Mouse (Mus musculus): Measurements from ENCODE around the gene Defb28. TPM values are rescaled to one million over a fixed set of nuclear protein-coding genes. Genes with fewer than 3 reads are reported as not detected.

Gene Defb28
- polyA plus RNA-seq, 1 experiment from 2014 or later = not detected

- ATAC-seq (ENCODE audit: low read depth) (no peak), DNase-seq (no peak)
- Histone ChIP-seq H3K4me3 (replicated peaks) (no peak overlapping the region), H3K9ac (no peak overlapping the region), H3K9me3 (replicated peaks) (no peaks in the 10 kb centered on the region), H3K27ac (no peak overlapping the region), H3K4me1 (replicated peaks) (no peaks in the 10 kb centered on the region), H3K4me2 (no peak overlapping the region), H3K27me3 (no peaks in the 10 kb centered on the region), H3K36me3 (no peaks in the 10 kb centered on the region)
- WGBS (ENCODE audit: insufficient replicate concordance) = 39% methylated on average over 2 of the region's 2 CpGs
Measured at GRCm38 (mm10) chr2:152503950-152504349, 14.1 kb upstream of the Defb28 start.

- Histone ChIP-seq H3K4me2 (no peak within 1 kb of the TSS), H3K36me3 (no peaks in the 10 kb centered on the region), H3K4me3 (replicated peaks) (no peak within 1 kb of the TSS), H3K9me3 (replicated peaks) (no peaks in the 10 kb centered on the region), H3K27ac (no peak within 1 kb of the TSS), H3K4me1 (replicated peaks) (no peaks in the 10 kb centered on the region), H3K9ac (no peak within 1 kb of the TSS), H3K27me3 (no peaks in the 10 kb centered on the region)
- 73% methylated on average over 1 of the region's 1 CpGs for WGBS (ENCODE audit: insufficient replicate concordance)
- ATAC-seq (ENCODE audit: low read depth) (no peak), DNase-seq (no peak)
Measured at GRCm38 (mm10) chr2:152511592-152511991, 6.5 kb upstream of the Defb28 start, which contains the start of gene Defb26. Gene Defb26, minus strand, starts transcription at chr2:152511692.

- 71% methylated on average over 4 of the region's 4 CpGs for WGBS (ENCODE audit: insufficient replicate concordance)
- Histone ChIP-seq H3K4me1 (replicated peaks) (no peaks in the 10 kb centered on the region), H3K9me3 (replicated peaks) (no peaks in the 10 kb centered on the region), H3K4me3 (replicated peaks) (no peak overlapping the region), H3K36me3 (no peaks in the 10 kb centered on the region), H3K27ac (no peak overlapping the region), H3K4me2 (no peak overlapping the region), H3K9ac (no peak overlapping the region), H3K27me3 (no peaks in the 10 kb centered on the region)
- no peak for ATAC-seq (ENCODE audit: low read depth)
- DNase-seq = no peak
Measured at GRCm38 (mm10) chr2:152516084-152516483, 2.0 kb upstream of the Defb28 start.

- Histone ChIP-seq H3K4me2 (no peak within 1 kb of the TSS), H3K4me3 (replicated peaks) (no peak within 1 kb of the TSS), H3K27ac (no peak within 1 kb of the TSS), H3K27me3 (no peaks in the 10 kb centered on the region), H3K9ac (no peak within 1 kb of the TSS), H3K4me1 (replicated peaks) (no peaks in the 10 kb centered on the region), H3K36me3 (no peaks in the 10 kb centered on the region), H3K9me3 (replicated peaks) (no peaks in the 10 kb centered on the region)
- 46% methylated on average over 13 of the region's 13 CpGs for WGBS (ENCODE audit: insufficient replicate concordance)
- no peak for DNase-seq
- no peak for ATAC-seq (ENCODE audit: low read depth)
Measured at GRCm38 (mm10) chr2:152539944-152540710, 22.1 kb downstream of the Defb28 start, which contains the start of gene Defb29. Gene Defb29, minus strand, starts transcription at chr2:152540098.

GRCm38 (mm10) chr2:152541979-152542378, 23.9 kb downstream of the Defb28 start:
- no peak for ATAC-seq (ENCODE audit: low read depth)
- WGBS (ENCODE audit: insufficient replicate concordance) = 42% methylated on average over 9 of the region's 9 CpGs

GRCm38 (mm10) chr2:152542897-152543296, 24.8 kb downstream of the Defb28 start:
- no peaks in the 10 kb centered on the region for H3K27me3 ChIP-seq
- no peak overlapping the region for H3K27ac ChIP-seq
- H3K4me2 ChIP-seq = no peak overlapping the region
- ATAC-seq (ENCODE audit: low read depth) = no peak
- no peaks in the 10 kb centered on the region for H3K9me3 ChIP-seq (replicated peaks)
- no peak overlapping the region for H3K4me3 ChIP-seq (replicated peaks)
- no peaks in the 10 kb centered on the region for H3K4me1 ChIP-seq (replicated peaks)
- WGBS (ENCODE audit: insufficient replicate concordance) = 54% methylated on average over 2 of the region's 2 CpGs
- no peaks in the 10 kb centered on the region for H3K36me3 ChIP-seq
- DNase-seq = no peak
- H3K9ac ChIP-seq = no peak overlapping the region

More at GRCm38 (mm10) chr2:152541979-152542378, 23.9 kb downstream of the Defb28 start:
- Histone ChIP-seq H3K9me3 (replicated peaks) (no peaks in the 10 kb centered on the region), H3K27me3 (no peaks in the 10 kb centered on the region), H3K27ac (no peak overlapping the region), H3K4me1 (replicated peaks) (no peaks in the 10 kb centered on the region), H3K36me3 (no peaks in the 10 kb centered on the region), H3K4me2 (no peak overlapping the region), H3K4me3 (replicated peaks) (no peak overlapping the region), H3K9ac (no peak overlapping the region)
- DNase-seq = no peak

- WGBS (ENCODE audit: insufficient replicate concordance) = 66% methylated on average over 4 of the region's 4 CpGs
- Histone ChIP-seq H3K4me1 (replicated peaks) (no peaks in the 10 kb centered on the region), H3K36me3 (no peaks in the 10 kb centered on the region), H3K9me3 (replicated peaks) (no peaks in the 10 kb centered on the region), H3K9ac (no peak overlapping the region), H3K27me3 (no peaks in the 10 kb centered on the region), H3K4me2 (no peak overlapping the region), H3K27ac (no peak overlapping the region), H3K4me3 (replicated peaks) (no peak overlapping the region)
- ATAC-seq (ENCODE audit: low read depth) (no peak), DNase-seq (no peak)
Measured at GRCm38 (mm10) chr2:152543478-152543877, 25.4 kb downstream of the Defb28 start.

GRCm38 (mm10) chr2:152544691-152545090, 26.6 kb downstream of the Defb28 start:
- Histone ChIP-seq H3K4me1 (replicated peaks) (no peaks in the 10 kb centered on the region), H3K9me3 (replicated peaks) (no peaks in the 10 kb centered on the region), H3K27ac (no peak overlapping the region), H3K4me3 (replicated peaks) (no peak overlapping the region), H3K9ac (no peak overlapping the region), H3K27me3 (no peaks in the 10 kb centered on the region), H3K36me3 (no peaks in the 10 kb centered on the region), H3K4me2 (no peak overlapping the region)
- DNase-seq (no peak), ATAC-seq (ENCODE audit: low read depth) (no peak)
- 30% methylated on average over 4 of the region's 4 CpGs for WGBS (ENCODE audit: insufficient replicate concordance)

GRCm38 (mm10) chr2:152548124-152548523, 30.1 kb downstream of the Defb28 start:
- Histone ChIP-seq H3K27ac (no peak overlapping the region), H3K4me1 (replicated peaks) (no peaks in the 10 kb centered on the region), H3K36me3 (no peaks in the 10 kb centered on the region), H3K4me2 (no peak overlapping the region), H3K9ac (no peak overlapping the region), H3K27me3 (0 out of 2 replicates have a peak, but pooled peaks cover 3% of the 10 kb centered on the region), H3K9me3 (replicated peaks) (no peaks in the 10 kb centered on the region), H3K4me3 (replicated peaks) (no peak overlapping the region)
- ATAC-seq (ENCODE audit: low read depth) = no peak
- DNase-seq = no peak
- WGBS (ENCODE audit: insufficient replicate concordance) = 58% methylated on average over 5 of the region's 5 CpGs

GRCm38 (mm10) chr2:152553774-152554423, 35.8 kb downstream of the Defb28 start:
- Histone ChIP-seq H3K27me3 (0 out of 2 replicates have a peak, but pooled peaks cover 3% of the 10 kb centered on the region), H3K9me3 (replicated peaks) (no peaks in the 10 kb centered on the region), H3K27ac (no peak overlapping the region), H3K36me3 (no peaks in the 10 kb centered on the region), H3K4me1 (replicated peaks) (no peaks in the 10 kb centered on the region), H3K4me3 (replicated peaks) (no peak overlapping the region), H3K4me2 (no peak overlapping the region), H3K9ac (no peak overlapping the region)
- ATAC-seq (ENCODE audit: low read depth) = no peak
- WGBS (ENCODE audit: insufficient replicate concordance) = 13% methylated on average over 16 of the region's 16 CpGs
- peak; percentile 3 for DNase-seq

- H3K36me3 ChIP-seq = no peaks in the 10 kb centered on the region
- DNase-seq (no peak), ATAC-seq (ENCODE audit: low read depth) (no peak)
- no peak overlapping the region for H3K4me2 ChIP-seq
- H3K4me3 ChIP-seq (replicated peaks) = no peak overlapping the region
- no peaks in the 10 kb centered on the region for H3K9me3 ChIP-seq (replicated peaks)
- no peaks in the 10 kb centered on the region for H3K4me1 ChIP-seq (replicated peaks)
- no peak overlapping the region for H3K9ac ChIP-seq
- no peak overlapping the region for H3K27ac ChIP-seq
- H3K27me3 ChIP-seq = 0 out of 2 replicates have a peak, but pooled peaks cover 3% of the 10 kb centered on the region
- 60% methylated on average over 7 of the region's 7 CpGs for WGBS (ENCODE audit: insufficient replicate concordance)
Measured at GRCm38 (mm10) chr2:152556655-152557054, 38.6 kb downstream of the Defb28 start.

All from liver, embryonic 13.5 days (tissue).